Mouse (Mus musculus): Measurements from ENCODE around the gene Zmynd11.

GRCm38 (mm10) chr13:9737024-9737423 lies 28.1 kb downstream of the Zmynd11 start:
- TF ChIP-seq GATA1 (IDR thresholded peaks at IDR 0.05; ENCODE audit: borderline replicate concordance, low read length), result no peak
- TF ChIP-seq FLI1 (IDR thresholded peaks at IDR 0.05; ENCODE audit: low read length), result no peak

Data from megakaryocyte, embryonic 14.5 days (primary cell).